Mouse (Mus musculus): ENCODE data around the gene Snrk.
"Not testable (repeated sequence)": the region's sequence is repeated elsewhere in the genome, so short reads cannot be mapped to it uniquely, and the experiment has no call there.

Snrk gene

GRCm38 (mm10) chr9:122146124-122146870 lies 29.2 kb downstream of the Snrk start:
- DNase-seq = no peak

DNA sequence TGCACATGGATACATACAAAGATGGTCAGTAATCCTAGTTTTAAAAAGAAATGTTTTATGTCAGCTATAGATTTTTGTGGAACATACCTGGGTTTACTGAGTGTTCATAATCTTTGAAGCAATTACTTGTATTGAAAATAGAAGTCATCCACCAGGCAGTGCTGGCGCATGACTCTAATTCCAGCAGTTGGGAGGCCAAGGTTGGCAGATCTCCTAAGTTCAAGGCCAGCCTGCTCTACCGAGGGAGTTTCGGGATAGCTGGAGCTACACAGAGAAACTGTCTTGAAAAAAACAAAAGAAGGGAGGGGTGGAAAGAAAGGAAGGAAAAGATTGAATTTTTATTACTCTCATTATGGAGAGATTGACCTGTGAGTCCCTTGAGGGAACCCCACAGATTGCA lies 31.3 kb downstream of the Snrk start:
- no peak for DNase-seq

- no peak for DNase-seq
These were observed 33.1 kb downstream of the Snrk start for GRCm38 (mm10) chr9:122149997-122150826.

DNA sequence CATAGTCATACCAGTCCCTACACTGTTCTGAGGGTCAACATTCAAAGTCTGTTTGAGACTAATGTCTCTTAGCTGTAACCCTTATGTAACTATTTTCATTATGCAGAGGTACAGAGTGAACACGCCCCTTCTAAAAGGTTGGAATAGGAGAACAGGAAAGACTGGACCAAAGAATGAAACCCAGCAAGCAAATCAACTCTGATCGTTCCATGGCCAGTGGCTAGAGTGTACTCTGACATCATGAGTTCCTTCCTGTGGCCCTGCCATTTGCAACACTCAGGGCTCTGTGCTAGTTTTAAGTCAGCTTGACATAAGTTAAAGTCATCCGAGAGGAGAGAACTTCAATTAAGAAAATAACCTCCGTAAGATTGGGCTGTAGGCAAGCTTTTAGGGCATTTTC lies 35.0 kb downstream of the Snrk start:
- no peak for DNase-seq

- DNase-seq = no peak
These were observed 35.4 kb downstream of the Snrk start for GRCm38 (mm10) chr9:122152501-122152900.

DNA sequence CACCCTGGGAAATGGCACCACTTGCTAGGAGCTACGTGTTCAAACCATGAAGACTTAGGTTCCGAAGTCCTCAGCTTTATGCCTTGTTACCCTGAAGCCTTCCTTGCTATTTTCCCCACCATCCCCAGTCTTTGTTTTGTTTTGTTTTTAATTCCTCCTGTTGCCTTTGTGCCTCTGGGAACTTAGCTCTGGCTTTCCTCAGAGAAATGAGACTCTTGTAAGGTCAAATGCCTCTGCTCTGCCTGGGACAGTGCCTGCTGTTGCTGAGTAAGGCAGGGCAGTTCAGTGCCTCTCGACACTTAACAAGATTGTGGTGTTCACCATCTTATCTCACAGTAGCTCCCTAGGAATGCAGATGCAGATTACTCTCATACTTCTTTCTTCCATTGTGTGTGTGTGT lies 36.4 kb downstream of the Snrk start:
- DNase-seq = no peak

GRCm38 (mm10) chr9:122155193-122155592 lies 38.1 kb downstream of the Snrk start:
- DNase-seq = no peak

- DNase-seq = no peak
These were observed 39.5 kb downstream of the Snrk start for GRCm38 (mm10) chr9:122156389-122157078.

DNA sequence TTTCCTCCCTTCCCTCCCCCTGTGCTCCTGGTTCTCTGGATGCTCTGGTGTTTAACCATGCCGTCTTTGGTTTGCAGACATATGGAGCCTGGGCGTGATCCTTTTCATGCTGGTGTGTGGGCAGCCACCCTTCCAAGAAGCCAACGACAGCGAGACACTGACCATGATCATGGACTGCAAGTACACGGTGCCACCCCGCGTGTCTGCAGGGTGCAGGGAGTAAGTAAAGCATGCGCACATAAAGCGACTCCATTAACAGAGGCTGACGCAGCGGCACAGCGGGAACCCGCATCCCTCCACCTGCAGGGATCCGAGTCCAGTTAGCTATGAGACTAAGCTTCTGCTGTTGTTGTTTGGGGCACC lies 40.0 kb downstream of the Snrk start:
- no peak for DNase-seq

DNA sequence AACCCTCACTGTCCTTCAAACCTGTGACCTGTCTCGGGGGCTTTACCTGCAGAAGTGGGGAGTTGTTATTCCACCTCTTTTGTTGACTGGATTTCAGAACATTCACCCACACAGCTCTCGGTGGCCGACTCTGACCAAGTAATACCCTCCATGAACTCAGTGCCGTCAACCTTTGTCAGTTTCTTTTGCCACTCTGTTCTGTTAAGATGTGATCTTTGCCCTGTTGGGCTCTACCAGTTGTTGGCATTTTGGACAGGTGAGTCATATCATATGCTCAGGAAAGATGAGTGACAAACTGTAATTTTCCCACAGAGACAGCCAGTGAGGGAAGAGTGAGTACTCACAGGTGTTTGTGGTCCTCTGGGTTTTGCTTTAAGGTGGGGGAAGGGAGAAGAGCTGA lies 47.5 kb downstream of the Snrk start:
- DNase-seq = no peak

- not testable (repeated sequence) for DNase-seq
These were observed 50.7 kb downstream of the Snrk start for GRCm38 (mm10) chr9:122167719-122168118.

- DNase-seq = no peak
These were observed 52.8 kb downstream of the Snrk start for GRCm38 (mm10) chr9:122169901-122170300.

DNA sequence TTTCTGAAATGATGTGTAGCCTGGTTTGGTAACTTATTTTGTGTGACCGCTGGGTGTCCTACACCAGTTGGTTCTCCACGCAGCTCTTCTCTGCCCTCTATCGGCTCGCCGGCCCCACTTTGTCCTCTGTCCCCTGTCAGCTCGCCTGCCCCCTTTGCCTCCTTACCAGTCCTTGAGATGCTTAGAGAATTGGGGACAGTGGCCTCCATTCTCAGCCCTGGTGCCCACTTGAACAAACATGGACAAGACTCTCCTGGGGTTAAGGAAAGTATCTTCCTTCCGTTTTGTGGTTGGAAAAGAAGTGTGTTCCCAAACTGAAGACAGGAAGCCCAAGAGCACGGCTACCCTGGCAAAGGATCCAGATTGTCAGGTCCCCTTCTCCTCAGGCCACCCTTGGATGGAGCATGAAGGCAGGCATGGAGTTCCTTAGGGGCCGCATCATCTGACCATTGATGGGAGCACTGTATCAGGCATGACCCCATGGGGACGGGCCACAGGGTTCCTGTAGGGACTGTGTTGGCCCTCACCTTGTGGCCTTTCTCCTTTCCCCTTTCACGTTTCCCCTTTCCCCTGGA lies 55.6 kb downstream of the Snrk start:
- DNase-seq = no peak

DNA sequence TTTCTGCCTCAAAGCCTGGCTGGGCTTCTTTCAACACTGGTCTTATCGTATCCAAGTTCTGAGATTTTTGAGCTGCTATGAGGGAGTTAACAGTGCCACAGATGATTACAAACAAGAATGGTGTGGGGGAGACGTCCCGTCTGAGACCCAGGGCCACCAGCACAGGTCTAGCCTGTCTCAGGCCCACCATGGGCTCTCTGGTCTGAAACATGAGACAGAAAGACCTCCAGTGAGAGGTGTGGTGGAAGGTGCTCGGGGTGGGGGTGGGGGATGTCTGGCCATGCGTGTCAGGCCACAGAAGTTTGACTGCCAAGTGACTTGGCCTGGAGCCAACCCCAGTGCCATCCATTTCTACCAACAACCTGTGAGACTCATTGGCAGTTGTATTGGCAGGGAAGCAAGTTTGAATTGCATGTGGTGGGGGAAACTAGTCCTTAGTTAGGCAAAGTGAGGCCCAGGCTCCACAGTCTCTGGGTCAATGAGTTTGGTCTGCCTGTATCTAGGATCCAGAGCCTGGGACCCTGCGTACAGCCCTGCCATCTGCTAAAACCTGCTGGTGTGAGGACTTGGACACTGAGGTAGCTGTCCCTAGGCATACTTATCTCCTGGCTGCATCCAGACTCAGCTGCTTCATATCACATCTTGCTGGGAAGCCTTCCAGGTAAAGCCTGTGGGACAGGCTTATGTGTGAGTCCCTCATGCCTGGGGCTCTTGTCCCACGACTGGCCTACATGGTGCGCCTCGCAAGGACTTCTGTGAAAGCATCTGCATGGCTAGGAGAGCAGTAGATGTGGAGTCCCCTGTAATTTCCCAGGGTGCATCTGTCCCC lies 56.6 kb downstream of the Snrk start:
- no peak for DNase-seq

- no peak for DNase-seq
These were observed 57.7 kb downstream of the Snrk start for GRCm38 (mm10) chr9:122174723-122175122.

GRCm38 (mm10) chr9:122177256-122178220 lies 60.5 kb downstream of the Snrk start:
- no peak for DNase-seq

- DNase-seq = no peak
These were observed 61.4 kb downstream of the Snrk start for GRCm38 (mm10) chr9:122178427-122178826.

DNA sequence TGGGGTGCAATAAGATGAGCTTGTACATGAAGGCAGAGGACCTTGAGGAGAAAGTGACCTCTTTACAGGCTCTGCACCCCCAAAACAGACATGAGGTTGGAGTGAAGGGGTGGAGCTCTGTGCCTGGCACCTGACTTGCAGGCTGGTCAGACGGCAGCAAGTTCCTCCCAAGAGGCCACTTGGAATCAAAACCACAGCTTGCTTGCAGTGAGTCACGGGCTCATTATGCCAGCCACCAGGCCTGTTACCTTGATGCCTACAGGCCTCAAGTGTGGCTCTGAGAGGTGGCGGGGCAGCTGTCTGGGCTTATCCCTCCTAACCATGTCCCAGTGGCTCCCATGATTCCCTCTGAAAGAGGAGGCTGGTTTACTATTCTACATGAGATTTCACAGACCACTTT lies 63.0 kb downstream of the Snrk start:
- DNase-seq = no peak

DNA sequence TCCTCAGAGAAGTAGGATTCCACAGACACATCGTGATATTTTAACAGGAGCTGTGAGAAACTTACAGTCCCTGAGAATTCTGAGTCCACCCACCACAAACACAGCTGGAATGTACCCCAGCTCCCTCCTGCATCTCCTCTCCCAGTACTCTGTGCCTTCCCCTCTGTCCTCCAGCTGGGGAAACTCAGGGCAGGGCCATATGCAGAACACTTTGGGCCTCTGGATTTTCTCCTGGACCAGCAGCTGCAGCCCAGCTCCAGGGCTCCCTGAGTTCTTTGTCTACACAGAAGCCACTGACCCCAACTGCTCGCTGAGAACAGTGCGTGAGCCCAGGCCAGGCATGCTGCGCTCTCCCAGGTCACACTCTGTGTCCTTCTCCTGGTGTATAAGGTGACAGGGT lies 66.0 kb downstream of the Snrk start:
- no peak for DNase-seq

GRCm38 (mm10) chr9:122184329-122184728 lies 67.3 kb downstream of the Snrk start:
- DNase-seq = no peak

DNA sequence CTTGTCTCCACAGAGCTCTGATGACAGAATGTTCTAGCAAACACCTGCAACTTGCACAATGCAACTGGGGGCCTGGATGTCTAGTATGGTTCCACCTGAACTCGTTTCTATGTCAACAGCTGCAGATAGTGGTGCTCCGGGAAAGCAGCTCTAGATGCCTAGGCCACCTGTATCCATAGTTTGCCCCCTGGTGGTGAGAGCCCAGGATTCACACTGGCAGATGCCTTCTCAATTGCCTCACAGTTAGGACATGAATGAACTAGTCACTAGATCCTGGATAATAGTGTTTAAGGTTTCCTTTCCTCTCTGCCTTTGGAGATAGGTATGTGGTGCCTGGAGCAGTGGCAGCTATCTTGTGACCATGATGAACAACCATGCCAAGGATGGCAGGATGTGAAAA lies 68.0 kb downstream of the Snrk start:
- DNase-seq = peak; percentile 91
